Mouse (Mus musculus) T-helper 2 cell (primary cell): ENCODE data around the gene Dcps.
"Not testable (repeated sequence)": the region's sequence is repeated elsewhere in the genome, so short reads cannot be mapped to it uniquely, and the experiment has no call there.

Source experiments
- in situ Hi-C: fragments of 300-600 bp; cut with MboI, MseI; formaldehyde crosslinking; loops from one replicate; pipeline ENCODE4 v1.15.1; 2025; ENCODE audit warnings: high pct_unique_total_duplicates

Dcps gene

DNA sequence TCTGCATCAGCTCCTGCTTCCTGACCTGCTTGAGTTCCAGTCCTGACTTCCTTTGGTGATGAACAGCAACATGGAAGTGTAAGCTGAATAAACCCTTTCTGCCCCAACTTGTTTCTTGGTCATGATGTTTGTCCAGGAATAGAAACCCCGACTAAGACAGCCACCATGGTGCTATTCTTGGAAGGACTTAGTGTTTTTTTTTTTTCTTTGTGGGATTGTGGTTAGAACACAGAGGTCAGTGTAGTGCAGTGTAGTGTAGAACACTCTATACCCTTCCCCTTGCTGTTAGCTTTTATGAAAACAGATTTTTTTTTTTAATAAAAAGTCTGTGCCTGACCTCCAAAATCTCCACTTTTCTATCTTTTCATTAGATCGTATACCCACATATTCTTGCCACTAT lies 7.0 kb upstream of the Dcps start:
- in situ Hi-C loops = no loop called here

DNA sequence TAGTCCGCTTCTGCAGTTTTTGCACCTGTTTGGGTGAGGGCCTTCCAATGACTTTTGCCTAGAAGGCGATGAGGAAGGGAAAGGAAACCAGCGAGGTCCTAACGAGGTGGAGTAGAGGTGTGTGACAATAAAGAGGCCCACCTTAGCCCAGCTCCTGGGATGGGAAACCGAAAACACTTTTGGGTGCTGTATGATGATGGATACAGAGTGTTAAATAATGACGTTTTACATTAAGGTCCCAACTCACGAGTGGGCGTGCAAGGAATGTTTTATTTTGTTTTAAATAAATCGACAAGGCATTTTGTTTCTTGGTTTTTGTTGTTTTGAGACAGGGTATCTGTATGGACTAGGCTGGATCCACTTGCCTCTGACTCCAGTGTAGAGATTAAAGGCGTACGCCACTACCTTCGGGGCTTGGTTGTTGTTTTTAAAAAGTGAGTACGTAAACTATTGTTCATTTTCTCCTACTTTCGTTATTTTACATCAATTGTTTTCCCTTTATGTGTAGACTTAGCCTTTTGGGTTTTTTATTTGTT lies 331 bp upstream of the Dcps start:
- in situ Hi-C loops = loop anchor here (5.0 kb wide), 1 partner anchor 36 kb away; the partner anchor contains the start of gene Foxred1

DNA sequence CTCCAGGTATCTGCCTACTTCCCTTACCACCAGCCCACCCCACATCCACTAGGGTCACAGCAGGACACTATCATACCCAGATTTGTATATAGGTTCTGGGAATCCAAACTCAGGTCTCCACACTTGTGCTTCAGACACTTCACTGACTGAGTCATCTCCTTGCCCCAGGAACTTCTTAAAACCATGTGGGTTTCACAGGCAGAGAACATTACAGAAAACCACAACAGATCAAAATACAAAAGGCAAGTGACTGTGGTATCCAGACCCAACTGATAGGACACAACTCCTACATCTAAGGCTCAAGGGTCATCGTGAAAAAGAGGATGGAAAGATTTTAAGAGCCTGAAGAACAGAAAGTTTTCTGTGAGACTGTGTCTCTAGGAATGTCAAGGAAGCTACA lies 2.5 kb downstream of the Dcps start:
- in situ Hi-C loops = no loop called here

DNA sequence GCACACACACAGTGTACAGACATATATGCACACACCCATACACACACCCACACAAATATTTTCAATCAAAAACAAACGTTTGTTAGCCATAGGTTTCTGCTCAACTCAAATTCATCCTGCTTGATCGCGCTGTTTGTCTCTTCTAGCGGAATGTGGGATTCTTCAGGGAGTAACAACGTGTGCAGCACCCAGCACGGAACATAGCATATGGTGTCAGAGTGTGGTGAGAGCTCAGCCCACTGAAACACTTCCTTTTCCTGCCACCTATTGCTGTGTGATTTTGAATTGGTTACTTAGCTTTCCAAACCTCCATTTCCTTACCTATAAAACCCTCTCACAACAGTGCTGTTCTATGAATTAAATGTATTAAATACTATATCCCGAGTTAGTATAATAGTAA lies 5.8 kb downstream of the Dcps start:
- in situ Hi-C loops = no loop called here

DNA sequence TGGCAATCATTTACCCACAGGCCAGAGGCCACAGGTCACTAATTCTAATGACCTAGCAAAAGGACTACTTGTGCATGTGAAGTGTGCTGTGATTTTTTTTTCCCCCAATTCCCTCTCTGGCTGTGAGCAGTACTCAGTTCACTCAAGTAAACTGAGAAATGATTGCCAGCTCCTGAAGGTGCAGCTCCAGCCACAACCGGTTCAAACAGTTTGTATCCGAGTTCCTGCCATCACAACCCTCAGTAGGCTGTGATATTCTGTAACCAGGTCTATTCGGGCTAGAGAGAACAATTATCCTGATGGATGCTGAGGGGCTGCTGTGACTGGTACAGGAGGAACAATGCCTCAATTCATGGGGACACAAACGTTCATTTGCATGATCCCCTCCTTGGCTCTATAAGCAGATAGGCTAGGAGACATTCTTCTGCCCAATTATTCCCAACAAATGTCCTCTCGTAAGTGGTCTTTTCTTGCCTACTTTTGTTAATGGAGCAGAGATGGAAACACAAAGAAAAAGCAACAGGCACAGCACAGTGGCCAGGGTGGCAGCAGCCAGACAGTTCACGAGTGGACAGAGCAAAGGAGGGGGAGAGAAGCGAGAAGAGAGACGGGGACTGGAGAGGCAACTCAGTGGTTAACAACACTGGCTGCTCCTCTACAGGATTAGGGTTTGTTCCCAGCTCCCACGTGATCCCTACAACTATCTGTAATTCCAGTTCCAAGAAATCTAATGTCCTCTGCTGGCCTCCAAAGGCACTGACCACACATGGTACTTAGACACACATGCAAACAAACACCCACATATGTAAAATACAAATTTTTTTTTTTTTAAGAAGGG lies 8.8 kb downstream of the Dcps start:
- in situ Hi-C loops = no loop called here

DNA sequence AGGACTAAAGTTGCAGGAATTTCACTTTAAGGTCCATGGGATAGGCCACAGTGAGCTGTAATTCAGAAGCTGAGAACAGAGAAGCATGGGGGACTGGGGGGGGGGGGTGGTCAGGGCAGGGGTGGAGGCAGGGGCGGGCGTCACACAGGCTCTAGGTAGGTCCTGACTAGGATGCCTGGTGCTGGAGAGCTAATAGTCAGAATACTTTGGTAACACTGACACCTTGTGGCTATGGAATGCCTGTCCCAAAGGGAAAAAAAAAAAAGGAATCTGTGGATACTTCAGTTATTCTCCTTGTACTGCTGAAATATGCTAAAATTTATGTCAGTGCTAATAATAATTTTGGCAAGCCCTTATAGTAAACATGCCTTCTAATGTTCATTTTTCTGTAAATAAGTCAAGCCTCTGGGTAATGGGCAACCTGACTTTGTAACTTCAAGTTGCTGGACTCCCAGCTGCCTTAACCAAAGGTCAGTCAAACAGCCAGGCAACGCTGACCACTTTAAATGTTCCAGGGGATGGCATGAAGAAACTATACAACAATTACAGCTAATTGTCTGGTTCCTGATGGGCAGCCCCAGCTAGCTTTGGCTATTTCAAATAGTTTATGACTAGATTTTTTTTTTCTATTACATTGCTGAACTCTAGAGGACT lies 9.6 kb downstream of the Dcps start:
- in situ Hi-C loops = no loop called here

DNA sequence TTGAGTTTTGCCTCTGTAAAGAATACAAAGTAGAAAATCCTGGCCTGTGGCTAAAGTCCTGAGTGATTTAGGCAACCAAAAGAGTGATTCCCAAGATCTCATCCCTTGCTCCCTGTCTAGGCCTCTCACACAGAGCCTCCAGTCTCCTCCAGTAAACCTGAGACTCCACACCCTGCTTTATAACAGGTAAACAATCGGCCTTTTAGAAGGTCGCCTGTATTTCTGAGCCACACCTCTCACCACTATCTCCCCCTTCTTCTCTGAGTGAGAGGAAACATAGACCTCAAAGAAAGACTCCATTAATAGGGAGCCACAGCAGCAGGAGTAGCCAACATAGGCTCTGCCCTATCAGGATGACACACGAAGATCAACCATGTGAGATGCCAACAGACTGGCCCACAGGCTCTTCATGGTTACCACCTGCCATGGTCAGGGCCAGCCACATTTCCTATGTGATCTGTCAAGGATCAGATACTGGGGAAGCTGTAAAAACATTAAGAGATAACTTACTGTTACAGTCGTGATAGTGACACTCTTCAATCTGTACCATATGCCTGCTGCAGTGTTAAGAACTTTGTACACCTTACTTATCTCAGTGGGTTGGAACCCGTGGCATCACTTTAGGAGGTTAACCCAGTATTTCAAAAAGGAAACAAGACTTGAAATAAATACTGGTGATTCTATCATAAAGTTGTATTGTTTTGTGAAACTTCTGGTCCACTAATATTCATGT lies 11.6 kb downstream of the Dcps start:
- in situ Hi-C loops = no loop called here

DNA sequence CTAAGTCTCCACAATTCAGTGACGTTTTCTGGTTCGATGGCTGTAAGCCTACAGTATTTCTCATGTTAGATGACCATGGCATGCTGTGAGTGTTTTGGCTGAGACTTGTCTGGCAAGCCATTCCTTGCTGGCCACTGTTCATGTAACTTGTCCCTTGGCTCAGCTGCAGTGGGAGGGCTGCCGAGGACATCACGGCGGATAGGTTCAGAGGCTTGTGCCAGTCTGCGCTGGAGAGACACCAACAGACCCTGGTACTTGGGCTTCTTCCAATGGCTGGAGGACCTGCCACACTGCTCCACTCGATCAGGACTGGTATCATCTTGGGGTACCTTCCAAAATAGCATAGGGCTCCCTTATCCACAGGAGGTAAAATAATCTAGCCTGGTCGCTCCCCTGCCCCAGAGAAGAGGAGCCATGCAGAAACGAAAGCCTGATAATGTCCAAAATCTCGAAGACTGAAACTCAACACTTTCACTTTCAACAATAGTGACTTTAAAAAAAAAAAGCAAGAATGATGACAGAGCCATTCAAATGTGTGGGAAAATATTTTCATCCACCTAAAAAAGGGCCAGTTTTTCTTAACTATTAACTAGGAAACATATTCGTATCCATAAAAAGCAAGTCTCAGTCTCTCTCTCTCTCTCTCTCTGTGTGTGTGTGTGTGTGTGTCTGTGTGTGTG lies 12.7 kb downstream of the Dcps start:
- in situ Hi-C loops = no loop called here

DNA sequence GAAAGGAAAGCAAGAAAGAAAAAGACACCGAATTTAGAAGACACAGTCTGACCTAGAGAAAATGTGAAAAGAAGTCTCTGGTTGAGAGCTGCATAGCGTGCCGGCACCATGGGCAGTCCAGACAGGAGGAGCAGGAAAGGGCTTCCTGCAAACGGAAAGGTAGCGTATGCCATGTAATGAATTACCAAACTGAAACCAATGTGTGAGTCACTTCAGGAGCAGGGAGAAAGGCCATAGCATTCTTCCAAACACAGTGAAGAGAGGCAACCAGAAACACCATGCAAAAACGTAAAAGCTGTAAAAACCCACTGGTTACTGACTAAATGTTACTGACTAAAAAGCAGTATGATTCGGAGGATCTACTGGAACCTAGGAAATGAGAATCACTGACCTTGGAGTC lies 14.1 kb downstream of the Dcps start:
- in situ Hi-C loops = no loop called here

DNA sequence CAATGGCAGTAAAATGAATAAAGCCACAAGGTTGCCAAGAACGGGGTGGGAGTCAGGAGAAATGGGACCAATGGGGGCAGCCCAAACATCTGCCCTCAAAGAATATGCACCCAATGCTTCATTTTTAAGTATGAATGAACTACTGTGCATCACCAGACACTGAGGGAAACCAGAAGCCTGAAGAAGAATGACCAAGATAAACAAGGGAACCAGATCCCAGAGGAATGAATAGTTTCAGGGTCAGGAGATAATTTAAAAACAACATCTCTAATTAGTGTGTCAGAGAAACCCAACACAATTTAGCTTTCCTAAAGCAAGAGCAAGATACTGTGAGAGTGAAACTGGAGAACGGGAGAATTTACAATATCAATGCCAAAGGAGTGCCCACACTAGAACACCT lies 15.2 kb downstream of the Dcps start:
- in situ Hi-C loops = no loop called here

DNA sequence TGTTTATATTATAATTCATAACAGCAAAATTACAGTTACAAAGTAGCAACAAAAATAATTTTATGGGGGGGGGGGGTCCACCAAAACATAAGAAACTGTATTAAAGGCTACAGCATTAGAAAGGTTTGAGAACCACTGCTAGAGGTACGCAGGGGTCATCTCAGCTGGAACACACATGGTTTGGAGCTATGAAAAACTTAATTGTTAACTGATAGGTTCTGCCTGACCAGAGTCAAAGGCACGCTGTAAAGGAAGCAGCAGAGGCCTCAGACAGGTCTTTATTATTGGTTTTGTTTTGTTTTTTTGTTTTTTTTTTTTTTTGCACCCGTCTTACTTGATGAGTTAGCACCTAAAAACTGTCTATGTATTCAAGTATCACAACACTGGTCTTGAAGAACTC lies 17.4 kb downstream of the Dcps start:
- in situ Hi-C loops = no loop called here

DNA sequence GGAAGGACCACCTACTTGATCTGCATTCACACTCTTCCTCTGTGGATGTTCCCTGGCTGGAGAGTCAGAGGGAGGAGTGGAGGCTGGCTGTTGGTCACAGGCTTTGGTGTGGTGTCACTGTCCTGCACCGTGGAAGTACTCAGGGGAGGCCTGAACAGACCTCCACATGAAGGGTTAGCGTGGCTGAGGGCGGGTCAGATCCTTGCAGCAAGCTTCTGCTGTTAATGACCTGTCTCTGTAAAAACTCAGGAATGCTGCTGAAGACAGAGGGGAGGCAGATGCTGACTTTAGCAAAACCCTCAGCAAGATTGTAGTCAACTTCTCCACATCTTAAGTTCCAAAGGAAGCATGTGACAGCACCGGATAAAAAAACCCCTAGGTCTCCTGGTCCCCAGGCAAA lies 19.0 kb downstream of the Dcps start:
- in situ Hi-C loops = no loop called here

DNA sequence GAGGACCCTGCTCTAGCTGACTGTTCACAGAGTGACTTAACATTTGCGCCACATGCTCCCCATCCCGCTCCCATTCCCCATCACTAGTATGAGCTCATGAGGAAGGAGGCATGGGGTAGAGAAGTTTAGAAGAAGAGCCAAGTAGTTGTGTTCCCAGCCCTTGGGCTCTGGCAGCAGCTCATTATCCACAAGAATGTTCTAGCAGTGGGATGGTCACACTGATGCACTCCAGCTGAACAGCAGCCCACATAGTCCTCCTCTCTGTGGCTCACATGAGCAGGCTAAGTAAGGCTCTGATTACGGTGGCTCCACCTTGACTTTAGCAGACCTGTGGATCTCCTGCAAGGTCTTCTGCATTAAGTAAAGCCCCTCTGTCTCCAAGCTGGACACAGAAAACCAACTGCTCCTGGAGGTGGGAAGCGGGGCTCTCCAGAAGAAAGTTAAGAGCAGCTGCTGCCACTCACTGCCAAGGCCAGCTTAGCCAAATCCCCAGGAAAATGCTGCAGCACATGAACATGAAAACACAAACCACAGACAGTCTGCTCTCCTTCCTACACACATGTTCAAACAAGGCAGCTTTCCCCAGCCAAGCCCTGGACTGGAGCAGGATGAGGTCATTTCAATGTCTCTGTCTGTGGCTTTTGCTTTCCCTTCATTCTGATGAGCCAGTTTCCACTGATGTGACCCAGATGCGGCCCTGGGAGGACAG lies 19.7 kb downstream of the Dcps start:
- in situ Hi-C loops = no loop called here

DNA sequence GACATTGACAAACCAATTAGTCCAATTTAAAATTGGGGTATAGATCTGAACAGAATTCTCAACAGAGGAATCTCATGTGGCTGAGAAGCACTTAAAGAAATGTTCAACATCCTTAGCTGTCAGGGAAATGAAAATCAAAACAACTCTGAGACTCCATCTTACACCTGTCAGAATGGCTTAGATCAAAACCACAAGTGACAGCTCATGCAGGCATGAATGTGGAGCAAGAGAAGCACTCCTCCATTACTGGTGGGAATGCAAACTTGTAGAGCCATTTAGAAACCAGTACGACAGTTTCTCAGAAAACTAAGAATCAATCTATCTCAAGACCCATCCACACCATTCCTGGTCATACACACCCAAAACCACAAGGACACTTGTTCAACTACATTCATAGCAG lies 22.9 kb downstream of the Dcps start:
- in situ Hi-C loops = no loop called here

DNA sequence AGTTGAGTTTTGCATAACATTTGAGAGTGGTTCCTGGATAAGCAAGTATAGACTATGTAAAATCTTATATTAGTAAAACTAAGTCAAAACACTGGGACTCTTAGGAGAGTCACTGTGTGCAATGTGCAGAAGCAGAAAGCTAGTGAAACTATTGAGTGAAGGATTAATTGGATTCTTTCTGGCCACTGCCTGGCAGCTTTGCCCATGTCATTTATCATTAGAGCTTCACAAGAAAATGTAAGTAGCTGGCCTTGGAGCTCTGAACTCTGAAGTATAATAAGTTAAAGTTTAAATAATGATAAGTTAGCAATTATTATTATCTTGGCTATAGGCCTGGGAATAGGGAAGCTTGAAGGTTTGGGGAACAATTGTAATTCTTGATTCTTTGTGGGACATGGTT lies 27.0 kb downstream of the Dcps start:
- in situ Hi-C loops = not testable (repeated sequence)

DNA sequence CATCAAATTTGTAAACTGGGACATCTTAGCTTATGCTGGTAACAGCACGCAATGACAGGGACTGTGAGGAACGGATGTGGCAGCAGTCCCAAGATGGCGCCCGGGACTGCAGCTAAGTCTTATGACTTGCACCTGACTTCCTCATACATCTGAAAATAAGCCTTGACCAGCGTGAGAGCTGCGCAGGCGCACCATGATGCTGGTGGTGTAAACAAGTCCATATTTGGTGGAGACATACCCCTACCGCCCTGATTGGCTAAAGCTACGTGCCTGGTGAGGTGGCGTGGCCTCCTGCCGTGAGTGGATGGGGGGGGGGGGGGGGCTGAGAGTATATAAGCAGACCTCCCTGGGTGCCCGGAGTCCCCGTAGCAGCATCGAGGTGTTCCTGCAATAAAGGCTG lies 28.6 kb downstream of the Dcps start:
- in situ Hi-C loops = not testable (repeated sequence)

DNA sequence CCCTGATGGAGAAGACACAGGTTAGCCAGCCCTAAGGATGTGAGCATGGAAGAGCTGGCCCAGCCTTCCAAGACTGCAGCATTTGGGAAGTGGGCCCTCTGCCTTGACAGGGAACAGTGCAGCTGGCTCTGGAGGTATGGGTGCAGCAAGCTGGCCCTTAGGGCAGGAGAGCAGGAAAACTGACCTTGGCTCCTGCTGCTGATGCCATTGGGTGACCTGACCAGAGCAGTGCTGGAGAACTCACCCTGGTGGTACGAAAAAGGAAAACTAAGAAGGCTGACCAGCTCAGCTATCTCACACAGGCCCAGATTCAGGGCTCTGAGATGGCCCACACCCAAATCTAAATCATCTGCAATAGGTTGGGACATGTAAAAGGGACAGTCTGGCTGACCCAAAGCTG lies 30.0 kb downstream of the Dcps start:
- in situ Hi-C loops = no loop called here

DNA sequence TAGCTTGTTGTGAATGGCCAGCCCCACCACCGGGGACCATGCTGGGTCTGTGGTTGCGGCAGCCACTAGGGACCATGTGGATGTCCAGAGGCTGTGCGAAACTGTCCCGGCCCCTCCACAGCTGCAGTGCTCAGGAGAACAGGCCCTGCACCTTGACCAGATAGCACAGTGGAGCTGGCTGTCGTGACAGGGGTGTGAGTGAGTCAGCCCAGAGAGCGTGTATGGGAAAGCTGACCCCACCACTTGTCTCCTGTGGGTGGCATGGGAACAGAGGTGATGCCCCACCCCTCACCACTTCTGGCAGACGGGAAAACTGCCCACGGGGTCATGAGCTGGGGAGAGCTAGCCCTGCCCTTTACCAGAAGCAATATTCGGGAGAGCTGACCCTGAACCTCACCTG lies 30.7 kb downstream of the Dcps start:
- in situ Hi-C loops = no loop called here

DNA sequence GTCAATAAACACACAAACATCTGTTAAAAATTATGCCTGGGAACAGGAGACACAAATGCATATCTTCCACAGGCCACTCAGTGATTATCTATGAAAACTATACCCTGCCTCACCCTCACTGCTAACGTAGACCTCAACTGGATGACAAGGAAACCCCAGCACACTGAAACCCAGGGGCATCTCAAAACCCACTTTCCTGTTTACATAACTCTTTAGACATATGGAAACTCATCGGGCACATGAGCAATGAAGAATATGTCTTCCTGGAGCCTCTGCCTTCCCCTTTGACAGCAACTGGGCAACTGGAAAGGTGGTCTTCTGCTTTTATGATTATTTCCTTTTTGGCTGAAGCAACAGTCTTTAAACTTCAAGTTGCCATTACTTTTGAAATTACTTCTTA lies 33.6 kb downstream of the Dcps start:
- in situ Hi-C loops = no loop called here

DNA sequence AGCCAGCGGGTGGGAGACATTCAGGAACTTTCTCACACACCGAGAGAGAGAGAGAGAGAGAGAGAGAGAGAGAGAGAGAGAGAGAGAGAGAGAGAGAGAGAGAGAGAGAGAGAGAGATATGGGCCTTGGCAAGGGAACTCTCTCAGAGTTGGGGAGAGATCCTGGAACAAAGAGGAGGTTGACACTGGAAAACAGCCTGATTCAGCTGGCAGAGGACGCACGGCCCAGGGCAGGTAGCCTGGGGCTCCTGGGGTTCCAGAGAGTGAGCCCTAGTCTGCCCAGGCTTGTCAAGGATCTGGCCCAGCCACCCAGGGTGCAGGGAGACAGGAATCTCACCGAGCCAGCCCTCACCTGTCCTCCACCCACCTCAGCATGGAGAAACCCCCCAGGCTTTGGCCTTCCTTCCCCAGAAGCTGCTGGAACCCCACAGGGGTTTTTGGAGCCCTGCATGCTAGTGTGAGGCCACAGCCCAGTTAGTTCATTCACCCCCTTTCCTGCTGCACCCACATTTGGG lies 36.6 kb downstream of the Dcps start:
- in situ Hi-C loops = no loop called here

DNA sequence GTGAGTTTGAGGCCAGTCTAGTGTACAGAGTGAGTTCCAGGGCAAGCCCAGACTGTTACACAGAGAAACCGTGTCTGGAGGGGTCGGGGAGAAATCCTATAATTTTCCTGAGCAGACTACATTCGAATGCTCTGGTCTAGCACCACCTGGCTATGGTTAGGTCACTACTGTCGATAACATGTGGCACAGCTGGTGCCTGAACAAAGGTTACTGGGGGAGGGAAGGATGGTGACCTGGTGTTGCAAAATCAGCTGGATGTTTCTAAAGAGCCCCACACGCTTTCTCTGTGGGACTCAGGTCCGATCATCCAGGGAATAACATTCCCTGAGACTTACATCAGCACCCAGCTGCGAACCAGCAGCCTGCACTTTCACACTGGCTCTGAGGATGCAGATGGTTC lies 37.8 kb downstream of the Dcps start:
- in situ Hi-C loops = no loop called here
